Mouse (Mus musculus): Measurements from ENCODE around the gene Gm49387.

- no peak for TF ChIP-seq CTCF (IDR thresholded peaks at IDR 0.05; ENCODE audit: low read depth)
- TF ChIP-seq EP300 (optimal IDR thresholded peaks at IDR 0.05) = no peak
These were observed 953 bp upstream of the Gm49387 start for GRCm38 (mm10) chr14:31641506-31642155.

All from stomach, postnatal 0 days (tissue).